Mouse (Mus musculus): Measurements from ENCODE around the gene Ptprb. TPM values are rescaled to one million over a fixed set of nuclear protein-coding genes. Genes with fewer than 3 reads are reported as not detected.

The Ptprb gene
- polyA plus RNA-seq, 1 experiment from 2014 or later: 1.8 TPM

GRCm38 (mm10) chr10:116260658-116261433 lies 14.5 kb upstream of the Ptprb start:
- ATAC-seq (replicated peaks; ENCODE audit: insufficient number of reproducible peaks, low FRiP score, low TSS enrichment, low read depth) (no peak), DNase-seq (ENCODE audit: low spot score) (no peak)
- Histone ChIP-seq H3K9ac (replicated peaks; ENCODE audit: low read length) (no peak overlapping the region), H3K9me3 (replicated peaks; ENCODE audit: control insufficient read depth, low read length) (no peaks in the 10 kb centered on the region), H3K27ac (replicated peaks; ENCODE audit: low read depth, low read length) (no peak overlapping the region), H3K4me2 (ENCODE audit: low read depth, low read length) (no peak overlapping the region), H3K4me1 (ENCODE audit: control insufficient read depth, insufficient read depth, low read length) (no peaks in the 10 kb centered on the region), H3K36me3 (replicated peaks; ENCODE audit: control insufficient read depth, insufficient read depth, low read depth, low read length) (no peaks in the 10 kb centered on the region), H3K4me3 (ENCODE audit: low read depth, low read length) (no peak overlapping the region), H3K27me3 (ENCODE audit: control insufficient read depth, insufficient read depth, low read length) (no peaks in the 10 kb centered on the region)
- 68% methylated on average over 13 of the region's 13 CpGs for WGBS

GRCm38 (mm10) chr10:116261559-116261958 lies 13.8 kb upstream of the Ptprb start:
- no peak overlapping the region for H3K27ac ChIP-seq (replicated peaks; ENCODE audit: low read depth, low read length)
- H3K9ac ChIP-seq (replicated peaks; ENCODE audit: low read length): no peak overlapping the region
- H3K4me2 ChIP-seq (ENCODE audit: low read depth, low read length): no peak overlapping the region
- no peaks in the 10 kb centered on the region for H3K36me3 ChIP-seq (replicated peaks; ENCODE audit: control insufficient read depth, insufficient read depth, low read depth, low read length)
- no peaks in the 10 kb centered on the region for H3K9me3 ChIP-seq (replicated peaks; ENCODE audit: control insufficient read depth, low read length)
- H3K27me3 ChIP-seq (ENCODE audit: control insufficient read depth, insufficient read depth, low read length): no peaks in the 10 kb centered on the region
- H3K4me3 ChIP-seq (ENCODE audit: low read depth, low read length): no peak overlapping the region
- H3K4me1 ChIP-seq (ENCODE audit: control insufficient read depth, insufficient read depth, low read length): no peaks in the 10 kb centered on the region
- DNase-seq (ENCODE audit: low spot score) (no peak), ATAC-seq (replicated peaks; ENCODE audit: insufficient number of reproducible peaks, low FRiP score, low TSS enrichment, low read depth) (no peak)
- 75% methylated on average over 5 of the region's 5 CpGs for WGBS

GRCm38 (mm10) chr10:116264521-116264920 lies 10.8 kb upstream of the Ptprb start:
- WGBS: 81% methylated on average over 11 of the region's 11 CpGs
- H3K36me3 ChIP-seq (replicated peaks; ENCODE audit: control insufficient read depth, insufficient read depth, low read depth, low read length): no peaks in the 10 kb centered on the region
- H3K27me3 ChIP-seq (ENCODE audit: control insufficient read depth, insufficient read depth, low read length): no peaks in the 10 kb centered on the region
- H3K9me3 ChIP-seq (replicated peaks; ENCODE audit: control insufficient read depth, low read length): no peaks in the 10 kb centered on the region
- no peaks in the 10 kb centered on the region for H3K4me1 ChIP-seq (ENCODE audit: control insufficient read depth, insufficient read depth, low read length)
- no peak overlapping the region for H3K9ac ChIP-seq (replicated peaks; ENCODE audit: low read length)
- H3K4me3 ChIP-seq (ENCODE audit: low read depth, low read length): no peak overlapping the region
- H3K27ac ChIP-seq (replicated peaks; ENCODE audit: low read depth, low read length): no peak overlapping the region
- ATAC-seq (replicated peaks; ENCODE audit: insufficient number of reproducible peaks, low FRiP score, low TSS enrichment, low read depth): no peak
- no peak for DNase-seq (ENCODE audit: low spot score)
- no peak overlapping the region for H3K4me2 ChIP-seq (ENCODE audit: low read depth, low read length)

- no peaks in the 10 kb centered on the region for H3K4me1 ChIP-seq (ENCODE audit: control insufficient read depth, insufficient read depth, low read length)
- H3K27me3 ChIP-seq (ENCODE audit: control insufficient read depth, insufficient read depth, low read length): no peaks in the 10 kb centered on the region
- H3K9me3 ChIP-seq (replicated peaks; ENCODE audit: control insufficient read depth, low read length): no peaks in the 10 kb centered on the region
- no peak overlapping the region for H3K4me2 ChIP-seq (ENCODE audit: low read depth, low read length)
- ATAC-seq (replicated peaks; ENCODE audit: insufficient number of reproducible peaks, low FRiP score, low TSS enrichment, low read depth): no peak
- no peak overlapping the region for H3K4me3 ChIP-seq (ENCODE audit: low read depth, low read length)
- no peaks in the 10 kb centered on the region for H3K36me3 ChIP-seq (replicated peaks; ENCODE audit: control insufficient read depth, insufficient read depth, low read depth, low read length)
- 79% methylated on average over 15 of the region's 15 CpGs for WGBS
- H3K27ac ChIP-seq (replicated peaks; ENCODE audit: low read depth, low read length): no peak overlapping the region
- no peak for DNase-seq (ENCODE audit: low spot score)
- H3K9ac ChIP-seq (replicated peaks; ENCODE audit: low read length): no peak overlapping the region
Observed at GRCm38 (mm10) chr10:116266561-116267433, 8.5 kb upstream of the Ptprb start.

GRCm38 (mm10) chr10:116267434-116267822 lies 7.9 kb upstream of the Ptprb start:
- Histone ChIP-seq H3K4me2 (ENCODE audit: low read depth, low read length) (no peak overlapping the region), H3K9me3 (replicated peaks; ENCODE audit: control insufficient read depth, low read length) (no peaks in the 10 kb centered on the region), H3K27ac (replicated peaks; ENCODE audit: low read depth, low read length) (no peak overlapping the region), H3K27me3 (ENCODE audit: control insufficient read depth, insufficient read depth, low read length) (no peaks in the 10 kb centered on the region), H3K4me3 (ENCODE audit: low read depth, low read length) (no peak overlapping the region), H3K4me1 (ENCODE audit: control insufficient read depth, insufficient read depth, low read length) (no peaks in the 10 kb centered on the region), H3K36me3 (replicated peaks; ENCODE audit: control insufficient read depth, insufficient read depth, low read depth, low read length) (no peaks in the 10 kb centered on the region), H3K9ac (replicated peaks; ENCODE audit: low read length) (no peak overlapping the region)
- DNase-seq (ENCODE audit: low spot score) (no peak), ATAC-seq (replicated peaks; ENCODE audit: insufficient number of reproducible peaks, low FRiP score, low TSS enrichment, low read depth) (no peak)
- WGBS: 79% methylated on average over 4 of the region's 4 CpGs

- Histone ChIP-seq H3K4me3 (ENCODE audit: low read depth, low read length) (no peak overlapping the region), H3K4me2 (ENCODE audit: low read depth, low read length) (no peak overlapping the region), H3K4me1 (ENCODE audit: control insufficient read depth, insufficient read depth, low read length) (no peaks in the 10 kb centered on the region), H3K9ac (replicated peaks; ENCODE audit: low read length) (no peak overlapping the region), H3K9me3 (replicated peaks; ENCODE audit: control insufficient read depth, low read length) (no peaks in the 10 kb centered on the region), H3K27me3 (ENCODE audit: control insufficient read depth, insufficient read depth, low read length) (no peaks in the 10 kb centered on the region), H3K27ac (replicated peaks; ENCODE audit: low read depth, low read length) (no peak overlapping the region), H3K36me3 (replicated peaks; ENCODE audit: control insufficient read depth, insufficient read depth, low read depth, low read length) (no peaks in the 10 kb centered on the region)
- no peak for DNase-seq (ENCODE audit: low spot score)
- WGBS: 65% methylated on average over 4 of the region's 4 CpGs
- ATAC-seq (replicated peaks; ENCODE audit: insufficient number of reproducible peaks, low FRiP score, low TSS enrichment, low read depth): no peak
Observed at GRCm38 (mm10) chr10:116268343-116268742, 7.0 kb upstream of the Ptprb start.

- no peak for DNase-seq (ENCODE audit: low spot score)
- Histone ChIP-seq H3K4me2 (ENCODE audit: low read depth, low read length) (no peak overlapping the region), H3K4me1 (ENCODE audit: control insufficient read depth, insufficient read depth, low read length) (no peaks in the 10 kb centered on the region), H3K9ac (replicated peaks; ENCODE audit: low read length) (no peak overlapping the region), H3K9me3 (replicated peaks; ENCODE audit: control insufficient read depth, low read length) (no peaks in the 10 kb centered on the region), H3K27me3 (ENCODE audit: control insufficient read depth, insufficient read depth, low read length) (no peaks in the 10 kb centered on the region), H3K36me3 (replicated peaks; ENCODE audit: control insufficient read depth, insufficient read depth, low read depth, low read length) (no peaks in the 10 kb centered on the region), H3K4me3 (ENCODE audit: low read depth, low read length) (no peak overlapping the region), H3K27ac (replicated peaks; ENCODE audit: low read depth, low read length) (no peak overlapping the region)
- 77% methylated on average over 12 of the region's 12 CpGs for WGBS
- ATAC-seq (replicated peaks; ENCODE audit: insufficient number of reproducible peaks, low FRiP score, low TSS enrichment, low read depth): no peak
Observed at GRCm38 (mm10) chr10:116270646-116271469, 4.5 kb upstream of the Ptprb start.

All from embryonic facial prominence, embryonic 11.5 days (tissue).